Mouse (Mus musculus) small intestine, adult 2 months (tissue): Measurements from ENCODE around the gene Gm9045. TPM values are rescaled to one million over a fixed set of nuclear protein-coding genes. Genes with fewer than 3 reads are reported as not detected.
A peak's percentile ranks its signal among the peaks of the same experiment; 100 is the strongest.
"Not testable (repeated sequence)": the region's sequence is repeated elsewhere in the genome, so short reads cannot be mapped to it uniquely, and the experiment has no call there.

Source experiments
- H3K27ac ChIP-seq: fragments of 200-500 bp; 2 replicates; pipeline ENCODE4 v1.5.1; 2012; ENCODE audit warnings: low read depth, low read length, control low read depth, inconsistent platforms; ENCODE audit not compliant: insufficient read depth
- H3K27me3 ChIP-seq: fragments of 200-500 bp; 2 replicates; pipeline ENCODE4 v1.6.1; 2012; ENCODE audit warnings: mild to moderate bottlenecking, moderate library complexity, low read length, inconsistent platforms; ENCODE audit not compliant: control insufficient read depth, insufficient read depth
- H3K36me3 ChIP-seq: fragments of 200-500 bp; 2 replicates; pipeline ENCODE4 v1.6.1; 2012; ENCODE audit warnings: mild to moderate bottlenecking, low read length, control low read depth, inconsistent platforms; ENCODE audit not compliant: control insufficient read depth, insufficient read depth
- H3K4me1 ChIP-seq: fragments of 200-500 bp; 2 replicates; pipeline ENCODE4 v1.6.1; 2012; ENCODE audit warnings: low read length, inconsistent platforms, mixed read lengths; ENCODE audit not compliant: control insufficient read depth, insufficient read depth, insufficient read length
- H3K4me3 ChIP-seq: fragments of 200-500 bp; 2 replicates; pipeline ENCODE4 v1.5.1; 2012; ENCODE audit warnings: low read depth, mild to moderate bottlenecking, control low read depth, inconsistent platforms, low read length, moderate library complexity
- CTCF ChIP-seq: fragments of 200-500 bp; IDR thresholded peaks from 2 replicates; pipeline ENCODE4 v1.5.1; 2012; ENCODE audit warnings: low read depth, mild to moderate bottlenecking, control low read depth, inconsistent platforms, low read length, moderate library complexity, mixed read lengths; ENCODE audit not compliant: insufficient replicate concordance, insufficient read length; ENCODE audit errors: extremely low read depth
- POLR2A ChIP-seq: fragments of 200-500 bp; IDR thresholded peaks from 2 replicates; pipeline ENCODE4 v1.6.1; 2012; ENCODE audit warnings: low read depth, mild to moderate bottlenecking, control low read depth, inconsistent platforms, low read length, moderate library complexity
- WGBS: fragments of 180-500 bp; shearing (Covaris S2); methylation state at CpG from one replicate; pipeline ENCODE4 v1.1.7; 2018; 5-methylcytosine and 5-hydroxymethylcytosine counted together
- polyA plus RNA-seq: library from polyadenylated mRNA; depleted of rRNA; stranded (reverse); fragments of >200 nt; gene quantifications from 2 replicates; pipeline ENCODE4 v1.2.3, GENCODE M21; 2012; rRNA removed

Gm9045 gene
- not detected in 2 replicates for polyA plus RNA-seq

- H3K27ac ChIP-seq, H3K4me1 ChIP-seq, H3K27me3 ChIP-seq, H3K4me3 ChIP-seq, H3K36me3 ChIP-seq: not testable (repeated sequence)
- no CpG with 5 or more reads among the region's 14 CpGs for WGBS
These were observed at the start of gene Gm9045 for GRCm38 (mm10) chr10:118337731-118338130. TSS of gene Gm9045 (minus strand) at chr10:118337831.

GRCm38 (mm10) chr10:118370443-118370842 lies 32.8 kb upstream of the Gm9045 start:
- WGBS: 3% methylated on average over 10 of the region's 10 CpGs
- H3K27ac ChIP-seq: no peak overlapping the region
- no peaks in the 10 kb centered on the region for H3K36me3 ChIP-seq
- no peaks in the 10 kb centered on the region for H3K27me3 ChIP-seq
- H3K4me3 ChIP-seq: no peak overlapping the region
- TF ChIP-seq CTCF (peak; percentile 90; the same call in 1 of the 2 replicates), POLR2A (no peak)
- no peaks in the 10 kb centered on the region for H3K4me1 ChIP-seq

- Histone ChIP-seq H3K27me3 (no peaks in the 10 kb centered on the region), H3K27ac (no peak overlapping the region), H3K4me1 (no peaks in the 10 kb centered on the region), H3K4me3 (no peak overlapping the region), H3K36me3 (no peaks in the 10 kb centered on the region)
- no peak for TF ChIP-seq CTCF
- no peak for TF ChIP-seq POLR2A
- WGBS: 82% methylated on average over 9 of the region's 9 CpGs
These were observed 31.9 kb upstream of the Gm9045 start for GRCm38 (mm10) chr10:118369518-118369917.

DNA sequence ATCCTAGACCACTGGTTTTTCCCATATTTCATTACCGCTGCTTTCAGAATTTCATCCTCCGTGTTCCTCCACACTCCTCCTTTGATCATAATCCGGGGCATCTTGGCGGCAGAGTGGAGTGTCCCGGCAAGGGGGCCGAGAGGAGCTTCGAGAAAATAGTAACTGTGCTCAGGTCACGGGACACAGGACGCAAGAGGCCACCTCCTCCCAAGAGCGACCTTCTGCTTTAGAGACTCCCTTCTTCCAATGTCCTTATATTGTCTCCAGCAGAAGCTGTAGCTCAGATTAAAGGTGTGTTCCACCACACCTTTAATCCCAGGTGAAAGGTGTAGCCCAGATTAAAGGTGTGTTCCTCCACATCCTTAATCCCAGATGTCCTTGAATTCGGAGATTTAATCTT lies 16.4 kb upstream of the Gm9045 start, which contains the start of gene Gm9049:
Gm9049 (minus strand) TSS at position 101 of the 400 bp plus-strand sequence.
- not testable (repeated sequence) for H3K27me3 ChIP-seq, H3K4me3 ChIP-seq, H3K36me3 ChIP-seq, H3K27ac ChIP-seq, H3K4me1 ChIP-seq
- 50% methylated on average over 1 of the region's 11 CpGs for WGBS

- 58% methylated on average over 1 of the region's 14 CpGs for WGBS
- H3K27me3 ChIP-seq, H3K27ac ChIP-seq, H3K36me3 ChIP-seq, H3K4me3 ChIP-seq, H3K4me1 ChIP-seq: not testable (repeated sequence)
These were observed 10.9 kb upstream of the Gm9045 start, which contains the start of gene Gm9048 for GRCm38 (mm10) chr10:118348579-118348978. TSS of gene Gm9048 (minus strand) at chr10:118348679.

- not testable (repeated sequence) for H3K36me3 ChIP-seq, H3K27ac ChIP-seq, H3K4me1 ChIP-seq, H3K27me3 ChIP-seq, H3K4me3 ChIP-seq
- no CpG with 5 or more reads among the region's 14 CpGs for WGBS
These were observed 5.5 kb upstream of the Gm9045 start, which contains the start of gene Gm9046 for GRCm38 (mm10) chr10:118343155-118343554. TSS of gene Gm9046 (minus strand) at chr10:118343255.

DNA sequence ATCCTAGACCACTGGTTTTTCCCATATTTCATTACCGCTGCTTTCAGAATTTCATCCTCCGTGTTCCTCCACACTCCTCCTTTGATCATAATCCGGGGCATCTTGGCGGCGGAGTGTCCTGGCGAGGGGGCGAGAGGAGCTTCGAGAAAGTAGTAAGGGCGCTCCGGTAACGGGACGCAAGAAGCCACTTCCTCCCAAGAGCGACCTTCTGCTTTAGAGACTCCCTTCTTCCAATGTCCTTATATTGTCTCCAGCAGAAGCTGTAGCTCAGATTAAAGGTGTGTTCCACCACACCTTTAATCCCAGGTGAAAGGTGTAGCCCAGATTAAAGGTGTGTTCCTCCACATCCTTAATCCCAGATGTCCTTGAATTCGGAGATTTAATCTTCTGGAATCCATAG lies 5.3 kb downstream of the Gm9045 start, which contains the start of gene Gm9044:
Gm9044 (minus strand) TSS at position 101 of the 400 bp plus-strand sequence.
- H3K27me3 ChIP-seq, H3K4me3 ChIP-seq, H3K4me1 ChIP-seq, H3K27ac ChIP-seq, H3K36me3 ChIP-seq: not testable (repeated sequence)
- WGBS: no CpG with 5 or more reads among the region's 14 CpGs

- not testable (repeated sequence) for H3K4me1 ChIP-seq, H3K36me3 ChIP-seq, H3K4me3 ChIP-seq, H3K27me3 ChIP-seq, H3K27ac ChIP-seq
- no CpG with 5 or more reads among the region's 11 CpGs for WGBS
These were observed 10.8 kb downstream of the Gm9045 start, which contains the start of gene Gm9040 for GRCm38 (mm10) chr10:118326869-118327268. TSS of gene Gm9040 (minus strand) at chr10:118326969.
